Comparison of ENCODE assay signal across 10 mouse cellular contexts in the genomic region with DNA sequence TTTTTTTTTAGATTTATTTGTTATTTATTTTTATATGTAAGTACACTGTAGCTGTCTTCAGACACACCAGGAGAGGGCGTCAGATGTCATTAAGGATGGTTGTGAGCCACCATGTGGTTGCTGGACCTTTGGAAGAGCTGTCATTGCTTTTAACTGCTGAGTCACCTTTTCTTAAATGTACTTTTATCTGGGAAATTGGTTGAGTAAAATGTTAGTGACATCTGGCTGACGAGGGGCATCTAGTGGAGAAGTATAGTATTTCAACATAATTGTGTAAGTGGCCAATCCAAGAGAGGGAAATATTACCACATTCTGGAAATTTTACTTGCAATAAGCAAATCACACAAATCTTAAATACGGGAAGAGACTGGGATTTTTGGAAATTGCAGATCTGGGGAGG. TPM values are rescaled to one million over a fixed set of nuclear protein-coding genes. Genes with fewer than 3 reads are reported as not detected.
DNase-seq lines count a peak whose midpoint lies in the region; ATAC-seq lines count a peak whose summit lies in the region.
"Had no signal": no experiment of that assay in that cellular context is flagged by ENCODE, and none has a peak within 500 bp of the region (broad histone marks: within the 10 kb centered on the region; RNA-seq: fewer than 3 reads in every experiment).

No protein-coding gene starts in this region.

- H3K27ac ChIP-seq in midbrain, embryonic 14.5 days (replicated peaks; ENCODE audit: low read depth, low read length), result no peak overlapping the region
- no peak overlapping the region for H3K27ac ChIP-seq in midbrain, embryonic 13.5 days
- no peak overlapping the region for H3K27ac ChIP-seq in heart, embryonic 16.5 days (ENCODE audit: low read length)
- H3K27ac ChIP-seq: limb, embryonic 13.5 days; stomach, embryonic 15.5 days had no signal

- no peak for ATAC-seq in midbrain, embryonic 14.5 days (ENCODE audit: low FRiP score, low TSS enrichment)
- ATAC-seq in midbrain, embryonic 13.5 days, result no peak
- ATAC-seq in heart, embryonic 16.5 days (replicated peaks; ENCODE audit: extremely low read depth, insufficient read depth, low FRiP score), result no peak

- no peaks in the 10 kb centered on the region for H3K9me3 ChIP-seq in midbrain, embryonic 14.5 days (ENCODE audit: control insufficient read depth, low read length)
- H3K9me3 ChIP-seq in midbrain, embryonic 13.5 days, result no peaks in the 10 kb centered on the region
- H3K9me3 ChIP-seq in heart, embryonic 16.5 days (replicated peaks; ENCODE audit: control insufficient read depth, low read length), result no peaks in the 10 kb centered on the region
- H3K9me3 ChIP-seq: limb, embryonic 13.5 days; stomach, embryonic 15.5 days had no signal

- peaks cover 9% of the 10 kb centered on the region for H3K4me1 ChIP-seq in midbrain, embryonic 14.5 days (ENCODE audit: control insufficient read depth, insufficient read depth, low read length)
- H3K4me1 ChIP-seq in midbrain, embryonic 13.5 days (replicated peaks), result peaks cover 17% of the 10 kb centered on the region
- H3K4me1 ChIP-seq in heart, embryonic 16.5 days (ENCODE audit: control insufficient read depth, insufficient read depth, low read length), result peaks cover 11% of the 10 kb centered on the region
- H3K4me1 ChIP-seq: stomach, embryonic 15.5 days had no signal

- H3K4me3 ChIP-seq in midbrain, embryonic 14.5 days (replicated peaks; ENCODE audit: low read depth, low read length), result no peak overlapping the region
- no peak overlapping the region for H3K4me3 ChIP-seq in midbrain, embryonic 13.5 days (replicated peaks)
- H3K4me3 ChIP-seq in heart, embryonic 16.5 days (ENCODE audit: low read length), result no peak overlapping the region
- H3K4me3 ChIP-seq: stomach, embryonic 15.5 days had no signal

- H3K36me3 ChIP-seq in midbrain, embryonic 14.5 days (ENCODE audit: control insufficient read depth, insufficient read depth, low read length), result peaks cover 29% of the 10 kb centered on the region
- peaks cover 36% of the 10 kb centered on the region for H3K36me3 ChIP-seq in midbrain, embryonic 13.5 days
- peaks cover 31% of the 10 kb centered on the region; the same call in 1 of the 2 replicates for H3K36me3 ChIP-seq in heart, embryonic 16.5 days (ENCODE audit: control insufficient read depth, insufficient read depth)

- H3K27me3 ChIP-seq in midbrain, embryonic 14.5 days (ENCODE audit: control insufficient read depth, insufficient read depth, low read length), result no peaks in the 10 kb centered on the region
- H3K27me3 ChIP-seq in midbrain, embryonic 13.5 days, result no peaks in the 10 kb centered on the region
- H3K27me3 ChIP-seq in heart, embryonic 16.5 days (ENCODE audit: control insufficient read depth, insufficient read depth, low read length), result no peaks in the 10 kb centered on the region
- H3K27me3 ChIP-seq: limb, embryonic 13.5 days; stomach, embryonic 15.5 days had no signal

- DNase-seq in gastrocnemius, adult 18-20 months (ENCODE audit: low spot score), result peak; percentile 44
- DNase-seq in gastrocnemius, postnatal 25 days, result no peak
- peak; percentile 84 for DNase-seq in midbrain, embryonic 14.5 days
- DNase-seq in adipocyte (ENCODE audit: low spot score), result peak; percentile 90
- peak; percentile 78 for DNase-seq in naive thymus-derived CD4-positive, alpha-beta T cell, adult 2 months (ENCODE audit: low read depth)
- no peak for DNase-seq in testis, postnatal 14 days (ENCODE audit: low spot score)

- 40% methylated on average over 3 of the region's 3 CpGs for WGBS in midbrain, embryonic 14.5 days
- WGBS in midbrain, embryonic 13.5 days, result 36% methylated on average over 3 of the region's 3 CpGs
- WGBS in heart, embryonic 16.5 days, result 39% methylated on average over 3 of the region's 3 CpGs

- no peak overlapping the region for H3K9ac ChIP-seq in midbrain, embryonic 14.5 days (replicated peaks; ENCODE audit: low read length)
- H3K9ac ChIP-seq in midbrain, embryonic 13.5 days (replicated peaks), result no peak overlapping the region
- no peak overlapping the region for H3K9ac ChIP-seq in heart, embryonic 16.5 days (ENCODE audit: low read length)
- H3K9ac ChIP-seq: limb, embryonic 13.5 days; stomach, embryonic 15.5 days had no signal

- H3K4me2 ChIP-seq in midbrain, embryonic 14.5 days (ENCODE audit: low read length), result no peak overlapping the region
- H3K4me2 ChIP-seq in midbrain, embryonic 13.5 days (replicated peaks), result no peak overlapping the region
- H3K4me2 ChIP-seq in heart, embryonic 16.5 days (ENCODE audit: low read depth, low read length), result peak overlapping the region; percentile 77; the same call in 1 of the 2 replicates

RNA-seq across cellular contexts. Expression of a gene that starts 3.2 kb away (rescaled TPM):
- total RNA-seq in gastrocnemius, adult 18-20 months (2021), result 100 to 1,000 TPM; 418 to 433 TPM
- total RNA-seq in gastrocnemius, postnatal 25 days (2021), result 100 to 1,000 TPM; 447 to 456 TPM
- polyA plus RNA-seq in midbrain, embryonic 14.5 days (2014; fragmentation: Nextera tagmentation; extraction: Ambion mirVana), result 144 and 152 TPM in 2 replicates
- 105 and 112 TPM in 2 replicates for polyA plus RNA-seq in midbrain, embryonic 13.5 days (2015; fragmentation: Nextera tagmentation; extraction: Ambion mirVana)
- polyA plus RNA-seq in heart, embryonic 16.5 days (2015; fragmentation: Nextera tagmentation; extraction: Ambion mirVana), result 496 and 560 TPM in 2 replicates

RNA-seq across cellular contexts. Expression of a gene that starts 15.9 kb away (rescaled TPM):
- total RNA-seq in gastrocnemius, adult 18-20 months (2021), result 10 to 100 TPM; 24.2 to 25.7 TPM
- 10 to 100 TPM; 23.3 to 24.7 TPM for total RNA-seq in gastrocnemius, postnatal 25 days (2021)
- polyA plus RNA-seq in midbrain, embryonic 14.5 days (2014; fragmentation: Nextera tagmentation; extraction: Ambion mirVana), result 147 and 150 TPM in 2 replicates
- 149 and 160 TPM in 2 replicates for polyA plus RNA-seq in midbrain, embryonic 13.5 days (2015; fragmentation: Nextera tagmentation; extraction: Ambion mirVana)
- 75.2 and 75.8 TPM in 2 replicates for polyA plus RNA-seq in heart, embryonic 16.5 days (2015; fragmentation: Nextera tagmentation; extraction: Ambion mirVana)

RNA-seq across cellular contexts. Expression of a gene that starts 42.2 kb away (rescaled TPM):
- not detected for total RNA-seq in gastrocnemius, adult 18-20 months (2021)
- not detected for total RNA-seq in gastrocnemius, postnatal 25 days (2021)
- polyA plus RNA-seq in midbrain, embryonic 14.5 days (2014; fragmentation: Nextera tagmentation; extraction: Ambion mirVana), result not detected in 2 replicates
- polyA plus RNA-seq in midbrain, embryonic 13.5 days (2015; fragmentation: Nextera tagmentation; extraction: Ambion mirVana), result not detected in 2 replicates
- polyA plus RNA-seq in heart, embryonic 16.5 days (2015; fragmentation: Nextera tagmentation; extraction: Ambion mirVana), result 0.13 and 0.19 TPM in 2 replicates
- polyA plus RNA-seq: limb, embryonic 13.5 days; stomach, embryonic 15.5 days had no signal

RNA-seq across cellular contexts. Expression of a gene that starts 49.3 kb away (rescaled TPM):
- total RNA-seq in gastrocnemius, adult 18-20 months (2021), result 1 to 10 TPM; 3.0 to 3.1 TPM
- total RNA-seq in gastrocnemius, postnatal 25 days (2021), result 1 to 10 TPM; 3.2 to 5.4 TPM
- polyA plus RNA-seq in midbrain, embryonic 14.5 days (2014; fragmentation: Nextera tagmentation; extraction: Ambion mirVana), result 223 and 257 TPM in 2 replicates
- polyA plus RNA-seq in midbrain, embryonic 13.5 days (2015; fragmentation: Nextera tagmentation; extraction: Ambion mirVana), result 360 and 384 TPM in 2 replicates
- 31.6 and 31.7 TPM in 2 replicates for polyA plus RNA-seq in heart, embryonic 16.5 days (2015; fragmentation: Nextera tagmentation; extraction: Ambion mirVana)

RNA-seq across cellular contexts. Expression of a gene that starts 51.0 kb away (rescaled TPM):
- under 1 TPM; 0.25 to 0.38 TPM for total RNA-seq in gastrocnemius, adult 18-20 months (2021)
- total RNA-seq in gastrocnemius, postnatal 25 days (2021), result under 1 TPM; 0.10 to 0.32 TPM
- 0.18 and 0.45 TPM in 2 replicates for polyA plus RNA-seq in midbrain, embryonic 14.5 days (2014; fragmentation: Nextera tagmentation; extraction: Ambion mirVana)
- 0.13 TPM in 1 of 2 replicates, not detected in the other for polyA plus RNA-seq in midbrain, embryonic 13.5 days (2015; fragmentation: Nextera tagmentation; extraction: Ambion mirVana)
- 0.08 and 0.21 TPM in 2 replicates for polyA plus RNA-seq in heart, embryonic 16.5 days (2015; fragmentation: Nextera tagmentation; extraction: Ambion mirVana)
- polyA plus RNA-seq: limb, embryonic 13.5 days had no signal

Comparison
In these comparisons a context has a peak if more than half of its experiments do, and no peak if none do; other contexts are left out.
1. DNase-seq: peak in gastrocnemius, adult 18-20 months (single experiment), midbrain, embryonic 14.5 days (single experiment), adipocyte (single experiment) and naive thymus-derived CD4-positive, alpha-beta T cell, adult 2 months (single experiment); none in gastrocnemius, postnatal 25 days (single experiment) and testis, postnatal 14 days (single experiment).